Mouse (Mus musculus) kidney, postnatal 0 days (tissue): ENCODE measurements around the gene Scn8a. TPM values are rescaled to one million over a fixed set of nuclear protein-coding genes. Genes with fewer than 3 reads are reported as not detected.

Experiments
- ATAC-seq: fragments of 200-750 bp; cut with Nextera tagmentation; replicated peaks from 2 replicates; pipeline ENCODE4 v1.8.0; 2017; ENCODE audit warnings: low read depth, moderate number of reproducible peaks, moderate TSS enrichment, moderate library complexity; ENCODE audit not compliant: low FRiP score
- DNase-seq: peaks from one replicate; pipeline ENCODE4 v3.0.0-alpha.2; 2016; ENCODE audit warnings: low spot score
- H3K27ac ChIP-seq: fragments of 300-500 bp; sonication (generic); 2 replicates; pipeline ENCODE4 v1.5.1; 2014; ENCODE audit warnings: mild to moderate bottlenecking
- H3K27me3 ChIP-seq: fragments of 300-500 bp; sonication (generic); 2 replicates; pipeline ENCODE4 v1.6.1; 2014; ENCODE audit warnings: low read length, mixed read lengths; ENCODE audit not compliant: insufficient read depth
- H3K36me3 ChIP-seq: fragments of 300-500 bp; sonication (generic); 2 replicates; pipeline ENCODE4 v1.6.1; 2014; ENCODE audit warnings: low read length, mixed read lengths; ENCODE audit not compliant: insufficient read depth
- H3K4me1 ChIP-seq: fragments of 300-500 bp; sonication (generic); replicated peaks from 2 replicates; pipeline ENCODE4 v1.6.1; 2014; ENCODE audit warnings: antibody characterized with exemption, low read length, mixed read lengths; ENCODE audit not compliant: insufficient read depth
- H3K4me2 ChIP-seq: fragments of 300-500 bp; sonication (generic); 2 replicates; pipeline ENCODE4 v1.6.1; 2014; ENCODE audit warnings: mild to moderate bottlenecking, low read length, moderate library complexity, mixed read lengths
- H3K4me3 ChIP-seq: fragments of 300-500 bp; sonication (generic); replicated peaks from 2 replicates; pipeline ENCODE4 v1.5.1; 2014; ENCODE audit warnings: low read depth, low read length
- H3K9ac ChIP-seq: fragments of 300-500 bp; sonication (generic); 2 replicates; pipeline ENCODE4 v1.6.1; 2014; ENCODE audit warnings: low read depth, low read length
- H3K9me3 ChIP-seq: fragments of 300-500 bp; sonication (generic); replicated peaks from 2 replicates; pipeline ENCODE4 v1.6.1; 2016; ENCODE audit warnings: low read length, inconsistent platforms, mixed read lengths
- CTCF ChIP-seq: IDR thresholded peaks from 2 replicates; pipeline ENCODE4 v1.5.1; 2016; ENCODE audit warnings: antibody characterized with exemption, low read depth, mild to moderate bottlenecking, moderate library complexity
- WGBS: fragments of 180-500 bp; shearing (Covaris S2); extraction: QIAGEN DNeasy Blood & Tissue Kit; methylation state at CpG from one replicate; pipeline ENCODE4 v1.1.7; 2014; 5-methylcytosine and 5-hydroxymethylcytosine counted together
- polyA plus RNA-seq: library from polyadenylated mRNA; unstranded; fragments of >200 nt; fragmentation: Nextera tagmentation; extraction: Ambion mirVana; gene quantifications from 2 replicates; pipeline ENCODE4 v1.2.1, GENCODE M21; 2015

Gene Scn8a
- polyA plus RNA-seq, 1 experiment from 2014 or later = 5.9 TPM

DNA sequence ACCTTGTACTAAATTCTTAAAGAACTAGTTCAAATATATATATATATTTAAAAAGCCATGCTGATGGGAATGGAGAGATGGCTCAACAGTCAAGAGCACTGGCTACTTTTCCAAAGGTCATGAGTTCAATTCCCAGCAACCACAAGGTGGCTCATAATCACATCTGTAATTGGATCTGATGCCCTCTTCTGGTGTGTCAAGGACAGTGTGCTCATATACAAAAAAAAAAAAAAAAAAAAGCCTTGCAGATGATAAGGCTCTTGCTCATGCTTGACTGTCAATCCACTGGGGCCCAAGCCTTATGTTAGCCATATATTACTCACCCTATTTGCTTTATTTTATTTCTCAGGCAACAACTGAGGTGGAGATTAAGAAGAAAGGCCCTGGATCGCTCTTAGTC is 132.0 kb downstream of the Scn8a start:
- Histone ChIP-seq H3K27me3 (no peaks in the 10 kb centered on the region), H3K36me3 (no peaks in the 10 kb centered on the region), H3K9ac (no peak overlapping the region), H3K4me3 (no peak overlapping the region), H3K4me1 (no peaks in the 10 kb centered on the region), H3K4me2 (no peak overlapping the region), H3K9me3 (no peaks in the 10 kb centered on the region), H3K27ac (no peak overlapping the region)
- no peak for TF ChIP-seq CTCF
- no peak for ATAC-seq
- no peak for DNase-seq
- WGBS = 97% methylated on average over 1 of the region's 1 CpGs

- WGBS = 99% methylated on average over 3 of the region's 3 CpGs
- Histone ChIP-seq H3K36me3 (no peaks in the 10 kb centered on the region), H3K9ac (no peak overlapping the region), H3K9me3 (no peaks in the 10 kb centered on the region), H3K4me2 (no peak overlapping the region), H3K27ac (no peak overlapping the region), H3K4me1 (no peaks in the 10 kb centered on the region), H3K27me3 (no peaks in the 10 kb centered on the region), H3K4me3 (no peak overlapping the region)
- TF ChIP-seq CTCF = no peak
- no peak for ATAC-seq
- no peak for DNase-seq
Observed at GRCm38 (mm10) chr15:101002466-101002865, 132.8 kb downstream of the Scn8a start.

DNA sequence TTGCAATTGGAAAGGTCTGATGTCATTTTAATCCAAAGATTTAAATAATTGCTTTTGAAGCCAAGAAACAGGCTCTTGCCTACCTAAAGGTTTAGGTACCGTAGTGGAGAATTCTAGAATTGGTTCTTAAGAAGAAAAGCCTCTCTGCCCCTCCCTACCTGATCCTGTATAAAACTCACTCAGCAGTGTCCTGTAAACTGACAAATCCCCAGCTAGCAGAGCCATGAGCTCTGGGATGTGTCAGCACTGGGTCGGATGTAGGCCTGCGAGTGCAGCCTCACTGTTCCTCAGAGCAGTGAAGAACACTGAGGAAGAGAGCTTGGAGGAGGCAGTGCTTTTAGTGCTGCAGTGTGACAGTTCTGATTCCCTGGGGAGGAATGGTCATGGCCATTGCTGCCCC is 134.9 kb downstream of the Scn8a start:
- ATAC-seq = no peak
- H3K4me3 ChIP-seq = no peak overlapping the region
- no peak for TF ChIP-seq CTCF
- 80% methylated on average over 3 of the region's 3 CpGs for WGBS
- H3K4me1 ChIP-seq = no peaks in the 10 kb centered on the region
- no peak overlapping the region for H3K9ac ChIP-seq
- H3K36me3 ChIP-seq = no peaks in the 10 kb centered on the region
- no peak overlapping the region for H3K27ac ChIP-seq
- no peak overlapping the region for H3K4me2 ChIP-seq
- H3K27me3 ChIP-seq = no peaks in the 10 kb centered on the region
- no peaks in the 10 kb centered on the region for H3K9me3 ChIP-seq
- DNase-seq = no peak

GRCm38 (mm10) chr15:101005717-101006116 is 136.1 kb downstream of the Scn8a start:
- ATAC-seq (no peak), DNase-seq (no peak)
- Histone ChIP-seq H3K36me3 (no peaks in the 10 kb centered on the region), H3K27me3 (no peaks in the 10 kb centered on the region), H3K27ac (no peak overlapping the region), H3K4me2 (no peak overlapping the region), H3K9ac (no peak overlapping the region), H3K4me3 (no peak overlapping the region), H3K4me1 (no peaks in the 10 kb centered on the region), H3K9me3 (no peaks in the 10 kb centered on the region)
- no peak for TF ChIP-seq CTCF
- 85% methylated on average over 8 of the region's 8 CpGs for WGBS

DNA sequence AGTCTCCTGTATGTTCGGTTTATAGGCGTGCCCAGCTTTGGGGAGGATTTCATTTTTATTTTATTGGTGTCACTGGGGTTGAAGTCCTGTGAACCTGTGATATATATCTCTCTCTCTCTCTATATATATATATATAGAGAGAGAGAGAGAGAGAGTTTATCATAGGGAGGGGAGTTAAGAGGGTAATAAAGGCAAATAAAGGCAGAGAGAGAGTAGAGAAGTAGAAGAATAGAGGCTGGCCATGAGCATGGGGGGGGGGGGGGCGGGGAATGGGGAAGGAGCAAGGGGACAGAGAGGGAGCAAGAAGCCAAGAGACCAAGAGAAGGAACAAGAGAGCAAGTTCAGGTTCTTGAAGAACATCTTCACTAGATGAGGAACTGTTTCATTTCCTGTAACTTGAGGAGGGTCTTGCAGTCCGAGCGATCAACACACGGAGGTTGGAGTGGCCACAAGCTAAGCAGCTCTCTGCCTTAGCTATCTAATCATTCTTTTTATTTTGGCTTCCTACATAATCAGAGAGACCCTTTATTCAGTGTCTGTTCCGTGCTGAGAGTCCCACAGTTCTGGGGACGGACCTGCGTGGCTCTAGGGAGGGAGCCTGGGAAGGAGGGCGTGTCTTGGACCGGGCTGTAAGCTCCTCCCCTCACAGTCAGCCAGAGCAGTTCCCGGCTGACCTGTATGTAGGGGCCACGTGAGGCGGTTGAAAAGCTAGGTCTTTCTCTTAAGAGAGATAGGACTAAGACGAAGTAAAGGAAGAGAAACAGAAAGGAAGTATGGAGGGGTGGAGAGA is 136.8 kb downstream of the Scn8a start:
- 13% methylated on average over 14 of the region's 15 CpGs for WGBS

DNA sequence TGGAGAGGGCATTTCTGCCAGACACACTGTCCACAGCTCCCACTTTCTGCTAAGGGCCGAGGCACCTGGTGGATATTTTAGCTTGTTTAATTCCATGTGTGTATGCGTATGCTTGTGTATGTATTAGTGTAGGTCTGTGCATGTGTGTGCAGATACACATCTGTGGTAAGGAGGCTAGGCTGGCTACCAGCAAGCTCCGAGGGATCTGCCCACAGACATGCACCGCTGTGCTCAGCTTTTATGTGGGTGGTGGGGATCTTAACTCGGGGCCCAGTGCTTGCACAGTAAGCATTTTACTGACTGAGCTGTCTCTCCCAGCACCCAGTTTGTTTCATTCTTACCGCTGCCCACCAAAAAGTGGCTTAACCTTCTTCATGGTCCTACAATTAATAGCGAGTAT is 137.6 kb downstream of the Scn8a start:
- no peak overlapping the region for H3K9ac ChIP-seq
- DNase-seq (no peak), ATAC-seq (no peak)
- no peak overlapping the region for H3K4me3 ChIP-seq
- H3K36me3 ChIP-seq = no peaks in the 10 kb centered on the region
- no peak overlapping the region for H3K27ac ChIP-seq
- TF ChIP-seq CTCF = no peak
- H3K4me1 ChIP-seq = no peaks in the 10 kb centered on the region
- WGBS = 62% methylated on average over 7 of the region's 7 CpGs
- H3K9me3 ChIP-seq = no peaks in the 10 kb centered on the region
- no peak overlapping the region for H3K4me2 ChIP-seq
- H3K27me3 ChIP-seq = no peaks in the 10 kb centered on the region

More for the DNA sequence above, 136.8 kb downstream of the Scn8a start:
- Histone ChIP-seq H3K9ac (peak overlapping the region; percentile 46; the same call in 1 of the 2 replicates), H3K4me2 (peak overlapping the region; percentile 63), H3K36me3 (no peaks in the 10 kb centered on the region), H3K4me1 (no peaks in the 10 kb centered on the region), H3K27me3 (no peaks in the 10 kb centered on the region), H3K27ac (no peak overlapping the region), H3K4me3 (peak overlapping the region; percentile 32), H3K9me3 (no peaks in the 10 kb centered on the region)
- TF ChIP-seq CTCF = no peak
- ATAC-seq (peak; percentile 85; the same call in 1 of the 2 replicates), DNase-seq (peak; percentile 80)
